Mouse (Mus musculus) urinary bladder, postnatal 0 days (tissue): ENCODE data around the gene St13. TPM values are rescaled to one million over a fixed set of nuclear protein-coding genes. Genes with fewer than 3 reads are reported as not detected.

Experiments
- polyA plus RNA-seq: library from polyadenylated mRNA; unstranded; fragments of >200 nt; fragmentation: Nextera tagmentation; extraction: Ambion mirVana; gene quantifications from 2 replicates; pipeline ENCODE4 v1.2.1, GENCODE M21; 2015

Gene St13
- polyA plus RNA-seq = 75.4 and 88.9 TPM in 2 replicates

GRCm38 (mm10) chr15:81399638-81400315 lies at the start of gene St13, which contains the start of gene Xpnpep3:
Gene St13, minus strand, starts transcription at chr15:81400077.
Gene Xpnpep3, plus strand, starts transcription at chr15:81400138.

DNA sequence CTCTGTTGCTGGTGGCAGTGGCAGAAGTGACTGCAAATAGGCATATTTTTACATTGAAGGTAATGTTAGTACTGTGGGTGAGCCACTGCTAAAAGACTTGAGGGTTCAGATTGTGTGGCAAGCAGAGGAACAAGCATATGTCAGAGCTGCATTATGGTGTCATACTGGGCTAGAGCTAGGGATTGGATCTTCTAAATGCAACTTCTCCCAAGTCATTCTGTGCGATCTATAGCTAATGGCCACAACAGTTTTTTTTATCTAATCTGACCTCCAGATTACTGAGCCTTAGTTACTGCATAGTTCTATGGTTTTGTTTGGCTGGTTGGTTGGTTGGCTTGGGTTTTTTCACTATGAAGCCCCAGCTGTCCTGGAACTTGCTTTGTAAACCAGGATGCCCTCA lies 8.3 kb upstream of the St13 start, which contains the start of gene Dnajb7:
TSS of gene Dnajb7 (minus strand) at position 101 of the 400 bp plus-strand sequence.

GRCm38 (mm10) chr15:81360345-81361021 lies 39.4 kb downstream of the St13 start, which contains the start of gene Slc25a17:
Gene Slc25a17, minus strand, starts transcription at chr15:81360812.

Other genes with a start within 250 kb of the St13 start
- 17.4 and 21.9 TPM in 2 replicates for gene Mrtfa, start 209.3 kb downstream of the St13 start, polyA plus RNA-seq
- 25.2 and 26.1 TPM in 2 replicates for gene Mchr1, start 164.6 kb downstream of the St13 start, polyA plus RNA-seq
- 84.1 and 84.9 TPM in 2 replicates for gene Slc25a17, start 39.3 kb downstream of the St13 start, polyA plus RNA-seq
- gene Xpnpep3, start 61 bp upstream of the St13 start, polyA plus RNA-seq = 5.7 and 6.9 TPM in 2 replicates
- gene Dnajb7, start 8.2 kb upstream of the St13 start, polyA plus RNA-seq = 0.60 and 0.69 TPM in 2 replicates
- gene Rbx1, start 66.2 kb upstream of the St13 start, polyA plus RNA-seq = 392 and 405 TPM in 2 replicates
- 8.7 and 10.8 TPM in 2 replicates for gene Ep300, start 185.3 kb upstream of the St13 start, polyA plus RNA-seq